Mouse (Mus musculus) gastrocnemius, adult 2 months (tissue): ENCODE data around the gene Pls3. TPM values are rescaled to one million over a fixed set of nuclear protein-coding genes. Genes with fewer than 3 reads are reported as not detected.
"Not testable (repeated sequence)": the region's sequence is repeated elsewhere in the genome, so short reads cannot be mapped to it uniquely, and the experiment has no call there.

Experiments
- DNase-seq: peaks from one replicate; pipeline ENCODE4 v3.0.0; 2022
- H3K27ac ChIP-seq: fragments of 200-600 bp; 2 replicates; pipeline ENCODE4 v1.8.1; 2022; ENCODE audit warnings: mild to moderate bottlenecking
- H3K4me3 ChIP-seq: fragments of 200-600 bp; 2 replicates; pipeline ENCODE4 v1.8.1; 2022; ENCODE audit warnings: mild to moderate bottlenecking, moderate library complexity
- CTCF ChIP-seq: fragments of 200-600 bp; IDR thresholded peaks from 2 replicates; pipeline ENCODE4 v1.8.1; 2022; ENCODE audit warnings: antibody characterized with exemption, mild to moderate bottlenecking, moderate library complexity
- intact Hi-C: fragments of 180-260 bp; cut with DNase I; formaldehyde crosslinking; loops from one replicate; pipeline ENCODE4 v1.15.1; 2025
- total RNA-seq, 2 experiments: library from RNA; stranded (reverse); gene quantifications; 2 replicates each; pipeline ENCODE4 v1.2.3; 2021

Gene Pls3
- total RNA-seq, 2 experiments from 2014 or later, result 11.5 to 24.7 TPM

DNA sequence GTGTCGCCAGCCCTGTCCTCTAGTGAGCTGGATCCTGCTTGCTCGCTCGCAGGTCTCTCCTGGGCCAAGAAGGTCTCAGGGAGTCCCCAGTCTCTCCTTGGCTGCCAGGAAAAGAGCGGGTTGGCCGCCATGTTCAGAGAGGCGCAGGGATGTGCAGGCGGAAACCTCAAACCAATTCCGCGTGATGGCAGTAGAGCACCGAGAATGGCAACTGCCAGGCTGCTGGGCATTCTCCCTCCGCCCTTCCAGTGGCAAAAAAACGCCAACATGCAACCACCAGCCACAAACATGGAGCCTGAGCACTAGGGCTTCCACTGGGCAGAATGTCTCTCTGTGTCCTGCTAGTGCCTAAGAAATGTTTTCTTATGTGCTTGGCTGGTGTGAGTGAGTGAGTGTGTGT is 115.9 kb downstream of the Pls3 start:
- DNase-seq, intact Hi-C loops: not testable (repeated sequence)
- Histone ChIP-seq H3K4me3 (peak overlapping the region; percentile 57), H3K27ac (peak overlapping the region; percentile 81)
- peak; percentile 59 for TF ChIP-seq CTCF

DNA sequence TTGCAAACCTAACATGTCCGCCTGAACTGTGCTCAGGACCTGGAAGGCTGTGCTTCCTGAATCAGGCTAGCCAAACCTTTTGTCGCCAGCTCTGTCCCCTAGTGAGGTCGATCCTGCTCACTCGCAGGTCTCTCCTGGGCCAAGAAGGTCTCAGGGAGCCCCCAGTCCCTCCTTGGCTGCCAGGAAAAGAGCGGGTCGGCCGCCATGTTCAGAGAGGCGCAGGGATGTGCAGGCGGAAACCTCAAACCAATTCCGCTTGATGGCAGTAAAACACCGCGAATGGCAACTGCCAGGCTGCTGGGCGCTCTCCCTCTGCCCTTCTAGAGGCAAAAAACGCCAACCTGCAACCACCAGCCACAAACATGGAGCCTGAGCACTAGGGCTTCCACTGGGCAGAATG is 117.0 kb downstream of the Pls3 start:
- Histone ChIP-seq H3K27ac (peak overlapping the region; percentile 82), H3K4me3 (peak overlapping the region; percentile 62)
- DNase-seq, intact Hi-C loops: not testable (repeated sequence)
- peak; percentile 59 for TF ChIP-seq CTCF

DNA sequence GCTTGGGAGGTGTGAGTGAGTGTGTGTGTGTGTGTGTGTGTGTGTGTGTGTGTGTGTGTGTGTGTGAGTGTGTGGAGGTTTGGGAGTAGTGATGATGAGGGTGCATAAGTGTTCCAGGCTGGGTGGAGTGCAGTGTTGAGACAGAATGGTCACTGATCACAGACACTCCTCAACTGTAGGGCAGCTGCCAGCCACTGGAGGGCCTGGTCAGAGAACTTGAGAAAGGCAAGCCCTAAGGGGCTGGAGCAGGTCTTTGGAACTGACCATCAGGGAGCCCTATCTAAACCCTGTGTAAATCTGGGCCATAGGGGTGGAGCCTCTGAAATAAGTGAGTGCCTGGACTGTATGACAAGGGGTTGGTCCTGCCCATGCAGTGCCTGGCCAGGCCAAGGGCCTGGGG is 120.5 kb downstream of the Pls3 start:
- intact Hi-C loops, H3K4me3 ChIP-seq, DNase-seq, H3K27ac ChIP-seq: not testable (repeated sequence)

DNA sequence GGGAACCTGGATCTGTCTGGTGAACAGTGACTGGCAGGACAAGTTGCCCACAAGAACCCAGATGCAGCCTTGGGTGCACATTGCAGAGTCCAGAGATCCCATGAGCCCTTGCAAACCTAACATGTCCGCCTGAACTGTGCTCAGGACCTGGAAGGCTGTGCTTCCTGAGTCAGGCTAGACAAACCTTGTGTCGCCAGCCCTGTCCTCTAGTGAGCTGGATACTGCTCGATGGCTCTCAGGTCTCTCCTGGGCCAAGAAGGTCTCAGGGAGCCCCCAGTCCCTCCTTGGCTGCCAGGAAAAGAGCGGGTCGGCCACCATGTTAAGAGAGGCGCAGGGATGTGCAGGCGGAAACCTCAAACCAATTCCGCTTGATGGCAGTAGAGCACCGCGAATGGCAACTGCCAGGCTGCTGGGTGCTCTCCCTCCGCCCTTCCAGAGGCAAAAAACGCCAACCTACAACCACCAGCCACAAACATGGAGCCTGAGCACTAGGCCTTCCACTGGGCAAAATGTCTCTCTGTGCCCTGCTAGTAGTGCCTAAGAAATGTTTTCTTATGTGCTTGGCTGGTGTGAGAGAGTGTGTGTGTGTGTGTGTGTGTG is 124.8 kb downstream of the Pls3 start:
- H3K27ac ChIP-seq, DNase-seq, H3K4me3 ChIP-seq, intact Hi-C loops: not testable (repeated sequence)

DNA sequence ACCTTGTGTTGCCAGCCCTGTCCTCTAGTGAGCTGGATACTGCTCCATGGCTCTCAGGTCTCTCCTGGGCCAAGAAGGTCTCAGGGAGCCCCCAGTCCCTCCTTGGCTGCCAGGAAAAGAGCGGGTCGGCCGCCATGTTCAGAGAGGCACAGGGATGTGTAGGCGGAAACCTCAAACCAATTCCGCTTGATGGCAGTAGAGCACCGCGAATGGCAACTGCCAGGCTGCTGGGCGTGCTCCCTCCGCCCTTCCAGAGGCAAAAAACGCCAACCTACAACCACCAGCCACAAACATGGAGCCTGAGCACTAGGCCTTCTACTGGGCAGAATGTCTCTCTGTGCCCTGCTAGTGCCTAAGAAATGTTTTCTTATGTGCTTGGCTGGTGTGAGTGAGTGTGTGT is 125.7 kb downstream of the Pls3 start:
- intact Hi-C loops, DNase-seq: not testable (repeated sequence)
- H3K27ac ChIP-seq, result peak overlapping the region; percentile 74
- peak; percentile 54 for TF ChIP-seq CTCF
- peak overlapping the region; percentile 52 for H3K4me3 ChIP-seq

DNA sequence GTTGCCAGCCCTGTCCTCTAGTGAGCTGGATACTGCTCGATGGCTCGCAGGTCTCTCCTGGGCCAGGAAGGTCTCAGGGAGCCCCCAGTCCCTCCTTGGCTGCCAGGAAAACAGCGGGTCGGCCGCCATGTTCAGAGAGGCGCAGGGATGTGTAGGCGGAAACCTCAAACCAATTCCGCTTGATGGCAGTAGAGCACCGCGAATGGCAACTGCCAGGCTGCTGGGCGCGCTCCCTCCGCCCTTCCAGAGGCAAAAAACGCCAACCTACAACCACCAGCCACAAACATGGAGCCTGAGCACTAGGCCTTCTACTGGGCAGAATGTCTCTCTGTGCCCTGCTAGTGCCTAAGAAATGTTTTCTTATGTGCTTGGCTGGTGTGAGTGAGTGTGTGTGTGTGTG is 130.5 kb downstream of the Pls3 start:
- Histone ChIP-seq H3K4me3 (peak overlapping the region; percentile 56), H3K27ac (peak overlapping the region; percentile 81)
- intact Hi-C loops, DNase-seq: not testable (repeated sequence)
- peak; percentile 55 for TF ChIP-seq CTCF

DNA sequence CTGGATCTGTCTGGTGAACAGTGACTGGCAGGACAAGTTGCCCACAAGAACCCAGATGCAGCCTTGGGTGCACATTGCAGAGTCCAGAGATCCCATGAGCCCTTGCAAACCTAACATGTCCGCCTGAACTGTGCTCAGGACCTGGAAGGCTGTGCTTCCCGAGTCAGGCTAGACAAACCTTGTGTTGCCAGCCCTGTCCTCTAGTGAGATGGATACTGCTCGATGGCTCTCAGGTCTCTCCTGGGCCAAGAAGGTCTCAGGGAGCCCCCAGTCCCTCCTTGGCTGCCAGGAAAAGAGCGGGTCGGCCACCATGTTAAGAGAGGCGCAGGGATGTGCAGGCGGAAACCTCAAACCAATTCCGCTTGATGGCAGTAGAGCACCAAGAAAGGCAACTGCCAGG is 135.5 kb downstream of the Pls3 start:
- DNase-seq, result not testable (repeated sequence)

More for the DNA sequence above, 135.5 kb downstream of the Pls3 start:
- intact Hi-C loops, H3K27ac ChIP-seq, H3K4me3 ChIP-seq: not testable (repeated sequence)
